Mouse (Mus musculus) granulocyte monocyte progenitor cell, adult 5-6 weeks (primary cell): ENCODE data around the gene Cuedc1. TPM values are rescaled to one million over a fixed set of nuclear protein-coding genes. Genes with fewer than 3 reads are reported as not detected.

ENCODE experiments used
- ATAC-seq: replicated peaks from 2 replicates; pipeline ENCODE4 v1.8.0; 2016; ENCODE audit warnings: mild to moderate bottlenecking, moderate TSS enrichment, inconsistent platforms; ENCODE audit not compliant: poor library complexity, severe bottlenecking
- total RNA-seq, 2 experiments: library from RNA; stranded (forward) in 1 of 2; stranded (reverse) in 1 of 2; fragments of 200-712, 200-1000 nt in 1 of 2; fragments of >200 nt in 1 of 2; fragmentation: Nextera tagmentation in 1 of 2; gene quantifications; 2 replicates each; pipeline ENCODE4 v1.2.3; 2014 to 2017

Cuedc1 gene
- total RNA-seq, 2 experiments from 2014 or later, result 1.1 to 1.5 TPM

DNA sequence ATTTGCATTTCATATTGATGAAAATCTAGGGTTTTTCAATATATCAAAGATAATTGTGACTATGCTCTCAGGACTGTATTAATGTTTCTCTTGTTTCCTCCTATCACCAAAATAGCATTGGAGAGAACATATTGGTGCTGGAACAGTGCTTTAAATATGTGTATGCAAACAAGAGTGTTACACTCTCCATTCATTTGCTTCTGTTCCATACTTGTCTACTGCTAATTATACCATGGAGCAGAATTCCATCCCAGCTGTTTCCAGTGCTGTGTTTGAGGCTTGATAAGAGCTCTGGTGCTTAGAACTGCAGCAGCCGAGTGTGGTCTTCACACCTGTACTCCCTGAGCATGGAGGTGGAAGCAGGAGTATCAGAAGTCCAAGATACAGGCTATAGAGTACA is 21.5 kb upstream of the Cuedc1 start:
- no peak for ATAC-seq

- ATAC-seq, result no peak
Measured at GRCm38 (mm10) chr11:88083699-88084098, 14.2 kb upstream of the Cuedc1 start.

DNA sequence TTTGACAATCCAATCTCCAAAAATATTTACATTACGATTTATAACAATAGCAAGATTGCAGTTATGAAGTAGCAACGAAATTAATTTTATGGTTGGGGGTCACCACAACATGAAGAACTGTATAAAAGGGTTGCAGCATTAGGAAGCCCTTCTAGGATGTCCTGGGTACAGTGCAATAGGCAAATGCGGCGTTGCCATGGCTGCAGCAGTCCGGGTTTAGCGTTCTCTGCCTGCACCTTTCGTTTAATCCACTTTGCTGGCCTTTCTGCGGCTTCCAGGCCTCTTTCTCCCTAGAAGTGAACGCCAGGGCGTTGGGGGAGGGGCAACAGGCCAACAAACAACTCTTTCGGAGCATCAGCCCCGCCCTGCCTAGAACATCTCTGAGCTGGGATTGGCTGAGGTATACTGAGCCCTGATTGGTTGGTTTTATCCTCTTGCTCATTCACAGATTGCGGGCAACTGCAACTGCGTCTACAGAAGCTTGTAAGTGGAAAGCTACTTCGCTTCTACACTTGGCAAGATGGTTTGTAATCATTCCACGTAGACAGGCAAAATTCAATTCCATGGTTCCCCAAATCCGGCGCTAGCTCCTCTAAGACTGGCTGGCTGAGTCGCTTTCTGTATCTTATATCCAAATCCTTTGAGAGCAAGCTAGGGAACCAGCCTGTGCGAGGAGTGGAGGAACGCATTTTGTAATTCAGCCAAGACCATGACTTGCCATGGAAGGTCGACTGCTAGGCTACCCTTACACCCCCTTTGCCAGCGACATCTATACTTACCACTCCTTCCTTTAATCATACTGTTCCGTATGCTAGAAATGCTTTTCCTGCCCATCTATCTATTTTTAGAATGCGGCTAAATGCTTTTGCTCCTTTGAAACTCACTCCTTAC is 10.9 kb upstream of the Cuedc1 start:
- peak; percentile 82 for ATAC-seq

DNA sequence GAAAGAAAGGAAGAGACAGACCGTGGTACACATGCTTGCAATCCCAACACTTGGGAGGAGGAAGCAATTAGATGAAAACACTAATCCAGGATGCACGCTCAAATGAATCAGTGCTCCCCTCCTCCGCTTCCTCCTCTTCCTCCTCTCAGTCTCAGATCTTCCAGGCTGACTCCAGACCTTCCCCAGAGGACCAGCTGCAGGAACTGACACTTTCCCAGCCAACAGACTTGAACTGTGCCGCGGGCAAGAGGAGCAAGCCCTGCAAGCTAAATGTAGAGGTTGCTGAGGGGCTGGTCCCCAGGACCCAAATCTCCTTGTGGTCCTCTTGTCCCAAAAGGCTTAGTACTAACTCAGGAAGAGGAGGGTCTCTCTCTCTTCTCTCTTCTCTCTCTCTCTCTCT is 8.7 kb upstream of the Cuedc1 start:
- ATAC-seq, result no peak

GRCm38 (mm10) chr11:88090293-88090692 is 7.6 kb upstream of the Cuedc1 start:
- no peak for ATAC-seq

- ATAC-seq, result peak; percentile 81
Measured at GRCm38 (mm10) chr11:88091949-88092348, 5.9 kb upstream of the Cuedc1 start.

DNA sequence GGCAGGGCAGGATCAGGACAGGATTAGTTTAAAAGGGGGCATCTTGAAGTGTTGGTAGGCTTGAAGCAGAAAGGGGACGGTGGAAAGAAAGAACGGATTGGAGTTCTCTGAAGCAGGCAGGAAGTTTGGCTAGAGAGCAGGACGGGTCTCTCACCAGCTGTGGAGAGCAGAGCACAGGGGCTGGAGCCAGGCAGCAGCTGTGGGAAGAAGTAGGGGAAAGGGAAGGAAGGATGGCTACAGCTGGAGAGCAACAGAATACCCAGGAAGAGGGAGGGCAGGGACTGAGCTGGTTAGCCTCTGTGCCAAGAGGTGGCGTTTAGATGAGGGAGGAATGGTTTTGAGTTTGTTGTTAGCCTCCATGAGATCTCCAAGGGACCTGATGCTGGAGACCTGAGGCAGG is 685 bp upstream of the Cuedc1 start:
- ATAC-seq, result no peak

- peak; percentile 73 for ATAC-seq
Measured at GRCm38 (mm10) chr11:88098787-88099598, 1.1 kb downstream of the Cuedc1 start.

DNA sequence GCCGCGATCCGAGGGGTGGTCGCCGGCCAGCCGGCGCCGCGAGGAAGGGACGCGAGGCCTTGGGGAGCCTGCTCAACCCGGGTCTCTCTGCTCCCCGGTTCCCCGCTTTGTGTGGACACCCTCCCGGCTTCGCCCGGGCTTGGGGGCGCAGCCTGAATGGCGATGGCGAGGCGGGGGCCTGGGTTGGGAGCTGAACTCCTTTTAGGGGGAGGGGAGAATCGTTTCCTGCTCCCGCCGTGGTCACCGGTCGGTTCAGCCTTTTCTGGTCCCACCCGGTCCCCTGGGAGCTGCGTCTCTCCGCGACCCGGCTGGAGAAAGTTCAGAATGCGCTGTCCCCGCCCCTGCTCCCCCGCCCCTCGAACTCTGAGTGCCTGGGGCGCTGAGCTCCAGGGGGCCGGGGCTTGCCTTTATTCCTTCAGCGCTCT is 1.8 kb downstream of the Cuedc1 start:
- peak; percentile 31; the same call in 1 of the 2 replicates for ATAC-seq

GRCm38 (mm10) chr11:88100170-88100569 is 2.3 kb downstream of the Cuedc1 start:
- no peak for ATAC-seq

- no peak for ATAC-seq
Measured at GRCm38 (mm10) chr11:88103214-88103941, 5.5 kb downstream of the Cuedc1 start.

DNA sequence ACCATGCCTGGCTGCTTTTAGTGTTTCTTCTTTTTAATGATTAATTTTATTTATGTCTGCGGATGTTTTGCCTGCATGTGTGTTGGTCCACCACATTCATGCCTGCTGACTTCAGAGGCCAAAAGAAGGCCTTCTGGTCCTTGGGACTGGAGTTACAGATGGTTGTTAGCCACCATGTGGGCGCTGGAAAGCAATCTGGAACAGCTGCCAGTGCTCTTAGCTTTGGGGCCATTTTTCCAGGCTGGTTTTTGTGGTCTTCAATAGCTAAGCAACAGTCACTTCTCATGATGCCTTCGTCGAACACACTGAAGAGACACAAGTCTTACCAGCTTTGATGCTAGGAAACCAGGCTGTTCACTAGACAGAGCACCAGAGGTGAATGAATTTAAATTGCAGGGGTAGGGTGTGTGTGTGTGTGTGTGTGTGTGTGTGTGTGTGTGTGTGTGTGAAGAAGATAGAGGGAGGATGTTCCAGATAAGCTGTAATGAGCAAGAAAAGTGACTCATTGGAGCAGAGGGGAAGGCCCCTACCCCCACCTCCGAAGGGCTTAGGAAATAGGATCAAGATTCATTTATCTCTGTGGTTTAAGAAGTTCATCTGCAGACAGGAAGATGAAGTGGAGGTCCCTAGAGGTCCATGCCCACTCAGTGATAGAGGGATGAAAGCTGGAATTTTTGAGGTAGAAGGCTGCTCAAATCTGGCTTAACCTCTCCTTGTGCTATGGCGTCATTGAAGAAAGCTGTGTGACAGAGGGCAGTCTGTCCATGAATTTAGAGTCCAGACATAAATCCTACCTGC is 7.8 kb downstream of the Cuedc1 start:
- 0 out of 2 replicates have a peak, but pooled peaks have one; percentile 14 for ATAC-seq

- ATAC-seq, result no peak
Measured at GRCm38 (mm10) chr11:88106292-88106554, 8.4 kb downstream of the Cuedc1 start.

GRCm38 (mm10) chr11:88107365-88107764 is 9.5 kb downstream of the Cuedc1 start:
- ATAC-seq, result peak; percentile 96

GRCm38 (mm10) chr11:88110031-88110594 is 12.3 kb downstream of the Cuedc1 start:
- no peak for ATAC-seq

DNA sequence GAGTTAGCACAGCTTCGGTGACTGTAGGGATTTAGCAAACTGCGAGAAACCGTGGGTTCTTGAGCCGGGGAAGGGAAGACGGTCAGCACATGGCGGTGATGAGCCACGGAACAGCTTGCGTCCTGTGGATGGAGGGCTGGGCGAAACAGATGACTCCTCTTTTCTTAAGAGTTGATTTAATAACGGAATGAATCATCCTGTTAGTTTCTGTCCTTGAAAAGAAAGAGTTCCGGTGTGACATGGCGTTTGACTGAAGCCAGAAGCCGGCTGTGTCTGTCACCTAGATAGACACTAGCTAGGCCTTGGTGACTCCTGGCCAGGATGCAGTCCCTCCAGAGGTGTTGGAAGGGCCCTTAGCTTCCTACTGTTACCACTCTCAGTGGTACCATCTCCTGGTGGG is 14.2 kb downstream of the Cuedc1 start:
- no peak for ATAC-seq

GRCm38 (mm10) chr11:88112677-88113333 is 14.9 kb downstream of the Cuedc1 start:
- ATAC-seq, result no peak

- no peak for ATAC-seq
Measured at GRCm38 (mm10) chr11:88113543-88114271, 15.8 kb downstream of the Cuedc1 start.
